Mouse (Mus musculus) kidney, embryonic 14.5 days (tissue): ENCODE results near the gene Gprc5c. TPM values are rescaled to one million over a fixed set of nuclear protein-coding genes. Genes with fewer than 3 reads are reported as not detected.

Experiments used
- ATAC-seq: fragments of 200-750 bp; cut with Nextera tagmentation; 2 replicates; pipeline ENCODE4 v1.8.0; 2017; ENCODE audit warnings: moderate number of reproducible peaks, mild to moderate bottlenecking, moderate TSS enrichment, moderate library complexity; ENCODE audit not compliant: low FRiP score, low TSS enrichment
- H3K27ac ChIP-seq: fragments of 300-500 bp; sonication (generic); 2 replicates; pipeline ENCODE4 v1.5.1; 2014; ENCODE audit warnings: low read depth, mild to moderate bottlenecking, low read length, moderate library complexity, mixed read lengths
- H3K27me3 ChIP-seq: fragments of 300-500 bp; sonication (generic); 2 replicates; pipeline ENCODE4 v1.6.1; 2014; ENCODE audit warnings: mild to moderate bottlenecking, low read length; ENCODE audit not compliant: control insufficient read depth, insufficient read depth
- H3K36me3 ChIP-seq: fragments of 300-500 bp; sonication (generic); 2 replicates; pipeline ENCODE4 v1.6.1; 2014; ENCODE audit warnings: low read length, mixed read lengths; ENCODE audit not compliant: control insufficient read depth, insufficient read depth
- H3K4me1 ChIP-seq: fragments of 300-500 bp; sonication (generic); 2 replicates; pipeline ENCODE4 v1.6.1; 2014; ENCODE audit warnings: low read length, mixed read lengths; ENCODE audit not compliant: control insufficient read depth, insufficient read depth
- H3K4me2 ChIP-seq: fragments of 300-500 bp; sonication (generic); replicated peaks from 2 replicates; pipeline ENCODE4 v1.6.1; 2014; ENCODE audit warnings: low read depth, mild to moderate bottlenecking, low read length
- H3K4me3 ChIP-seq: fragments of 300-500 bp; sonication (generic); 2 replicates; pipeline ENCODE4 v1.5.1; 2014; ENCODE audit warnings: mild to moderate bottlenecking, low read length
- H3K9ac ChIP-seq: fragments of 300-500 bp; sonication (generic); 2 replicates; pipeline ENCODE4 v1.6.1; 2014; ENCODE audit warnings: low read depth, mild to moderate bottlenecking, low read length, moderate library complexity
- H3K9me3 ChIP-seq: fragments of 300-500 bp; sonication (generic); 2 replicates; pipeline ENCODE4 v1.6.1; 2016; ENCODE audit warnings: low read length; ENCODE audit not compliant: control insufficient read depth
- WGBS: fragments of 180-500 bp; shearing (Covaris S2); extraction: QIAGEN DNeasy Blood & Tissue Kit; methylation state at CpG from one replicate; pipeline ENCODE4 v1.1.7; 2014; 5-methylcytosine and 5-hydroxymethylcytosine counted together
- polyA plus RNA-seq: library from polyadenylated mRNA; unstranded; fragments of >200 nt; fragmentation: Nextera tagmentation; extraction: Ambion mirVana; gene quantifications from 2 replicates; pipeline ENCODE4 v1.2.1, GENCODE M21; 2014

The Gprc5c gene
- polyA plus RNA-seq, 1 experiment from 2014 or later, result 105 TPM

DNA sequence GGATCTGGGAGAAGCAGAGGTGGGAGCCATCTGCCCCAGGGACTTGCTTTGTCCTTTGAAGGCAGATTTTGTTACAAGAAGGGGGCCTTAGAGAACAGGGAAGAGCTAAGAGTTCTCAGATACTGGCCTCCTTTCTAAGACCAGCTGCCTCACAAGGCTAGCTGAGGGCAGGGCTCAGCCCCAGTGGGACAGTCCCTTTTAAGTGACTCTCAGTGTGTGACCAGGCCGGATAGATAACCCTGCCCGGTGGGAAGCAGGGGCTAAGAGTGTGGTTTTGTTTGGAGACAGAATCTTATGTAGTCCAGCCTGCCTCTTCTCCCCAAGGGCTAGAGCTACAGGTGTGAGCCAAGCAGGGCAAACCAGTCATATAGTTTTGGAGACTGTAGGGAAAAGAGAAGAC lies 1.4 kb upstream of the Gprc5c start:
- no peaks in the 10 kb centered on the region for H3K9me3 ChIP-seq
- no peaks in the 10 kb centered on the region for H3K36me3 ChIP-seq
- H3K9ac ChIP-seq, result 0 out of 2 replicates have a peak overlapping the region, but pooled peaks have one; percentile 40
- no peak for ATAC-seq
- peak overlapping the region; percentile 92 for H3K27ac ChIP-seq
- 0 out of 2 replicates have a peak overlapping the region, but pooled peaks have one; percentile 3 for H3K4me2 ChIP-seq
- H3K4me3 ChIP-seq, result no peak overlapping the region
- H3K27me3 ChIP-seq, result no peaks in the 10 kb centered on the region
- 9% methylated on average over 2 of the region's 2 CpGs for WGBS
- peaks cover 47% of the 10 kb centered on the region for H3K4me1 ChIP-seq

DNA sequence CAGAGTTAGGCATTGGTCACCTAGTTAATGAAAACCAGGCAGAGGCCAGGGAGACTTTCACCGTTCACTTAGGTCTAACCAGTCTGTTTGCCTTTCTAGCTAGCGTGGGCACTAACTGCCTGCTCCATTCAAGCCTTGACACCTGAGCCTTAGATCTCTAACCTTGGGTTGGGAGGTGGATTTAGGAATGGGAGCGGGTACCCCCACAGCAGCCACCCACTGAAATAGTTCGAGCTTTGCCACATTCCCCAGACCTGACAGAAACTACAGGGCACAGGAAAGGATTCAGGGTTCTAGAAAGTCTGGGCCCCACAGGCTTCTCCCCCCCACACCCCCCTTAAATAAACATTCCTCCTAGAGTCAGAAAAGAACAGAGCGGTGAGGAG lies 893 bp upstream of the Gprc5c start:
- H3K27me3 ChIP-seq, result no peaks in the 10 kb centered on the region
- peak overlapping the region; percentile 92 for H3K4me2 ChIP-seq
- peaks cover 47% of the 10 kb centered on the region for H3K4me1 ChIP-seq
- H3K9me3 ChIP-seq, result no peaks in the 10 kb centered on the region
- peak; percentile 0; the same call in 1 of the 2 replicates for ATAC-seq
- no peaks in the 10 kb centered on the region for H3K36me3 ChIP-seq
- WGBS, result 11% methylated on average over 5 of the region's 5 CpGs
- H3K4me3 ChIP-seq, result no peak overlapping the region
- no peak overlapping the region for H3K9ac ChIP-seq
- peak overlapping the region; percentile 92 for H3K27ac ChIP-seq

DNA sequence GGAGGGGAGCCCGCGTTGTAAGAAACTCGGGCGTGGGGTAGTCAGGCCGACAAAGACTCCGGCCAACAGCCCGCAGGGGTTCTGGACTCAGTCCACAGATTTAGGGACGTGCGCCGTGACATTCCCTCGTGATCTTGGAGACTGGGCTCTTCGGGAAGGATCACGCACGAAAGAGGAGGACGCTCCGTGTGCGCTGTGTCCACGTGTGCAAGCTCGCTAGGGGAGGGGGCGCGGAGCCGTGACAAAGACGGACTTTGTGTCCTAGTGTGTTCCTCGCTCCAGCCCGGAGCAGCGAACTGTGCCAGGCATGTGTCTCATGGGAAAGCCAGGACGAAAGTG lies 286 bp downstream of the Gprc5c start:
- peak overlapping the region; percentile 92 for H3K4me2 ChIP-seq
- no peaks in the 10 kb centered on the region for H3K9me3 ChIP-seq
- peak overlapping the region; percentile 95 for H3K9ac ChIP-seq
- H3K27ac ChIP-seq, result peak overlapping the region; percentile 94
- peaks cover 47% of the 10 kb centered on the region for H3K4me1 ChIP-seq
- H3K27me3 ChIP-seq, result no peaks in the 10 kb centered on the region
- peak overlapping the region; percentile 79 for H3K4me3 ChIP-seq
- WGBS, result under 1% methylated on average over 27 of the region's 27 CpGs
- H3K36me3 ChIP-seq, result no peaks in the 10 kb centered on the region
- peak; percentile 10; the same call in 1 of the 2 replicates for ATAC-seq

- peak; percentile 37 for ATAC-seq
- H3K4me1 ChIP-seq, result peaks cover 42% of the 10 kb centered on the region
Measured at GRCm38 (mm10) chr11:114851608-114852310, 807 bp downstream of the Gprc5c start.

GRCm38 (mm10) chr11:114852311-114853173 lies 1.6 kb downstream of the Gprc5c start:
- Histone ChIP-seq H3K27me3 (no peaks in the 10 kb centered on the region), H3K9me3 (no peaks in the 10 kb centered on the region), H3K9ac (peak overlapping the region; percentile 95), H3K4me2 (peak overlapping the region; percentile 92), H3K4me1 (peaks cover 35% of the 10 kb centered on the region), H3K4me3 (peak overlapping the region; percentile 79), H3K36me3 (no peaks in the 10 kb centered on the region), H3K27ac (peak overlapping the region; percentile 94)
- ATAC-seq, result no peak
- WGBS, result 1% methylated on average over 40 of the region's 40 CpGs

More at GRCm38 (mm10) chr11:114851608-114852310, 807 bp downstream of the Gprc5c start:
- Histone ChIP-seq H3K4me2 (peak overlapping the region; percentile 92), H3K27me3 (no peaks in the 10 kb centered on the region), H3K36me3 (no peaks in the 10 kb centered on the region), H3K9me3 (no peaks in the 10 kb centered on the region), H3K9ac (peak overlapping the region; percentile 95), H3K27ac (peak overlapping the region; percentile 94), H3K4me3 (peak overlapping the region; percentile 79)
- WGBS, result under 1% methylated on average over 63 of the region's 65 CpGs

DNA sequence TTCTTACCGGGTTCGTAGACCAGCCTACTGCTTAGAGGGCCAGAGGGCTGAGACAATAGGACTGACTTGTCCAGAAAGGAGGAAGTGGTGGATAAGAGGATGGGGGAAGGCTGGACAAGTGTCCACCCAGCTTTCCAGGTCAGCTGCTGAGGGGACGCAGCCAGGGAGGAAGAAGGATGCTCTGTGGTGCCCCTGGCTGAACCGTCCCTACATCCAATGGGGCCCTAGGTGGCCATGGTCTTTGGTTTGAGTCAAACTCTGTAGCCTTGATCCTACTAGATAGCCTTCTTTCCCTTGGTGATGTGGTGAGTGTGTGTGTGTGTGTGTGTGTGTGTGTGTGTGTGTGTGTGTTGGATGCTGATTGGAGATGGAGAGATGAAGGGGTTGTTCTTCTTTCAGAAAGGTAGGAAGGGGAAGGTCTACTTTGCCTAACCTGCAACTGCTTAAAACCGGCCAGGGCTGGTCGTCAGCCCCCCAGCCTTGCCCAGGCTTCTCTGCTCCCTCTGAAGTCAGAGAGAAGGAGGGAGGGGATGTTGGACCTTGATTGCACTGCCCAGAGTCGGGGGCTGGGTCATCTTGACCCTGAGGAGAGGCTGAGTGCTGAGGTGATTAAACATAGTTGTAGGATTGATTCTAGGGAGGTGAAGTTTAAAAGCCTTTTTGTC lies 2.4 kb downstream of the Gprc5c start:
- Histone ChIP-seq H3K27me3 (no peaks in the 10 kb centered on the region), H3K36me3 (no peaks in the 10 kb centered on the region), H3K4me1 (peaks cover 33% of the 10 kb centered on the region), H3K4me3 (peak overlapping the region; percentile 79), H3K27ac (peak overlapping the region; percentile 94), H3K4me2 (peak overlapping the region; percentile 92), H3K9ac (peak overlapping the region; percentile 95), H3K9me3 (no peaks in the 10 kb centered on the region)
- no peak for ATAC-seq
- 6% methylated on average over 7 of the region's 7 CpGs for WGBS

DNA sequence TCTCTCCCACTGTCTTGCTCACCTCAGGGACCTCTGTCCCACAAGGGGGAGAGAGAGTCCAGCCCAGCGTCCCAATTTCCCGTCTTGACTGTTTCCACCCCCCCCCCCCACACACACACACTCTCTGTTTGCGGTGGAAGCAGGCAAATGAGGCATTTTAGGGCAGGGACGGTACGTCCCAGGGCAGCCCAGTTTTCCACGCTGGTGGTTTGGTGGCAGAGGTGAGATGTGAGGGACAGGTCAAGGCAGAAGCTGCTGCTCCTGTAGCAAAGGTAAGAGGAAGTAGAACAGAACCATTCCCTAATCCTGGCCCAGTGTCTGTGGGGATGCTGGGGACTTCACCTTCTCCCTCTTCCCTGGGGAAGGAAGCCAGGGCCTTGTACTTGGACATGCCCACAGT lies 3.6 kb downstream of the Gprc5c start:
- no peak for ATAC-seq
- Histone ChIP-seq H3K36me3 (no peaks in the 10 kb centered on the region), H3K9me3 (no peaks in the 10 kb centered on the region), H3K4me1 (peaks cover 24% of the 10 kb centered on the region), H3K27ac (no peak overlapping the region), H3K27me3 (no peaks in the 10 kb centered on the region), H3K4me3 (no peak overlapping the region), H3K9ac (no peak overlapping the region), H3K4me2 (peak overlapping the region; percentile 92)
- WGBS, result 61% methylated on average over 6 of the region's 6 CpGs

GRCm38 (mm10) chr11:114856125-114856524 lies 5.2 kb downstream of the Gprc5c start:
- no peak overlapping the region for H3K4me3 ChIP-seq
- 74% methylated on average over 5 of the region's 5 CpGs for WGBS
- H3K4me1 ChIP-seq, result peaks cover 12% of the 10 kb centered on the region
- H3K9ac ChIP-seq, result no peak overlapping the region
- no peaks in the 10 kb centered on the region for H3K27me3 ChIP-seq
- no peak overlapping the region for H3K4me2 ChIP-seq
- no peak overlapping the region for H3K27ac ChIP-seq
- no peak for ATAC-seq
- H3K36me3 ChIP-seq, result no peaks in the 10 kb centered on the region
- H3K9me3 ChIP-seq, result no peaks in the 10 kb centered on the region
